Mouse (Mus musculus): ENCODE measurements around the gene Lsm7. TPM values are rescaled to one million over a fixed set of nuclear protein-coding genes. Genes with fewer than 3 reads are reported as not detected.
A peak's percentile ranks its signal among the peaks of the same experiment; 100 is the strongest.

Lsm7 gene
- total and polyA plus RNA-seq, 2 experiments from 2014 or later: 249 to 299 TPM

GRCm38 (mm10) chr10:80856267-80856666 is 1.3 kb upstream of the Lsm7 start:
- WGBS: 65% methylated on average over 3 of the region's 3 CpGs
- peak; percentile 45 for TF ChIP-seq CTCF (IDR thresholded peaks at IDR 0.05)
- Histone ChIP-seq H3K4me2 (ENCODE audit: low read depth, low read length, poor library complexity, severe bottlenecking) (peak overlapping the region; percentile 95), H3K27ac (ENCODE audit: low read depth, low read length) (peak overlapping the region; percentile 43; the same call in 1 of the 2 replicates), H3K4me1 (ENCODE audit: insufficient read depth, low read length) (peaks cover 19% of the 10 kb centered on the region), H3K4me3 (ENCODE audit: low read depth, low read length) (peak overlapping the region; percentile 81), H3K9ac (replicated peaks; ENCODE audit: low read length, poor library complexity, severe bottlenecking) (peak overlapping the region; percentile 83), H3K36me3 (ENCODE audit: insufficient read depth, low read length) (peaks cover 18% of the 10 kb centered on the region), H3K27me3 (ENCODE audit: insufficient read depth, low read length) (no peaks in the 10 kb centered on the region), H3K9me3 (ENCODE audit: low read length) (no peaks in the 10 kb centered on the region)
- peak; percentile 55 for DNase-seq (ENCODE audit: low spot score)
- peak; percentile 28; the same call in 1 of the 2 replicates for ATAC-seq (ENCODE audit: low FRiP score)

GRCm38 (mm10) chr10:80855749-80856073 is 702 bp upstream of the Lsm7 start:
- Histone ChIP-seq H3K4me2 (ENCODE audit: low read depth, low read length, poor library complexity, severe bottlenecking) (peak overlapping the region; percentile 95), H3K27ac (ENCODE audit: low read depth, low read length) (0 out of 2 replicates have a peak overlapping the region, but pooled peaks have one; percentile 87), H3K9ac (replicated peaks; ENCODE audit: low read length, poor library complexity, severe bottlenecking) (peak overlapping the region; percentile 83), H3K9me3 (ENCODE audit: low read length) (no peaks in the 10 kb centered on the region), H3K4me1 (ENCODE audit: insufficient read depth, low read length) (peaks cover 19% of the 10 kb centered on the region), H3K4me3 (ENCODE audit: low read depth, low read length) (peak overlapping the region; percentile 81), H3K27me3 (ENCODE audit: insufficient read depth, low read length) (no peaks in the 10 kb centered on the region), H3K36me3 (ENCODE audit: insufficient read depth, low read length) (peaks cover 20% of the 10 kb centered on the region)
- TF ChIP-seq CTCF (IDR thresholded peaks at IDR 0.05): no peak
- WGBS: 18% methylated on average over 11 of the region's 11 CpGs
- DNase-seq (ENCODE audit: low spot score) (no peak), ATAC-seq (ENCODE audit: low FRiP score) (no peak)

- Histone ChIP-seq H3K27me3 (ENCODE audit: insufficient read depth, low read length) (0 out of 2 replicates have a peak, but pooled peaks cover 7% of the 10 kb centered on the region), H3K4me2 (ENCODE audit: low read depth, low read length, poor library complexity, severe bottlenecking) (no peak overlapping the region), H3K4me1 (ENCODE audit: insufficient read depth, low read length) (no peaks in the 10 kb centered on the region), H3K27ac (ENCODE audit: low read depth, low read length) (no peak overlapping the region), H3K36me3 (ENCODE audit: insufficient read depth, low read length) (peaks cover 22% of the 10 kb centered on the region), H3K4me3 (ENCODE audit: low read depth, low read length) (no peak overlapping the region), H3K9me3 (ENCODE audit: low read length) (no peaks in the 10 kb centered on the region), H3K9ac (replicated peaks; ENCODE audit: low read length, poor library complexity, severe bottlenecking) (no peak overlapping the region)
- 18% methylated on average over 10 of the region's 10 CpGs for WGBS
- no peak for ATAC-seq (ENCODE audit: low FRiP score)
- no peak for TF ChIP-seq CTCF (IDR thresholded peaks at IDR 0.05)
- DNase-seq (ENCODE audit: low spot score): no peak
These were observed 6.4 kb downstream of the Lsm7 start for GRCm38 (mm10) chr10:80848571-80848970.

- H3K4me2 ChIP-seq (ENCODE audit: low read depth, low read length, poor library complexity, severe bottlenecking): no peak overlapping the region
- H3K36me3 ChIP-seq (ENCODE audit: insufficient read depth, low read length): 0 out of 2 replicates have a peak, but pooled peaks cover 2% of the 10 kb centered on the region
- H3K27ac ChIP-seq (ENCODE audit: low read depth, low read length): no peak overlapping the region
- TF ChIP-seq CTCF (IDR thresholded peaks at IDR 0.05): no peak
- no peaks in the 10 kb centered on the region for H3K9me3 ChIP-seq (ENCODE audit: low read length)
- H3K4me1 ChIP-seq (ENCODE audit: insufficient read depth, low read length): no peaks in the 10 kb centered on the region
- ATAC-seq (ENCODE audit: low FRiP score) (no peak), DNase-seq (ENCODE audit: low spot score) (no peak)
- WGBS: 80% methylated on average over 12 of the region's 12 CpGs
- no peak overlapping the region for H3K9ac ChIP-seq (replicated peaks; ENCODE audit: low read length, poor library complexity, severe bottlenecking)
- no peak overlapping the region for H3K4me3 ChIP-seq (ENCODE audit: low read depth, low read length)
- peaks cover 7% of the 10 kb centered on the region; the same call in 1 of the 2 replicates for H3K27me3 ChIP-seq (ENCODE audit: insufficient read depth, low read length)
These were observed 9.3 kb downstream of the Lsm7 start for GRCm38 (mm10) chr10:80845732-80846131.

- DNase-seq (ENCODE audit: low spot score) (no peak), ATAC-seq (ENCODE audit: low FRiP score) (no peak)
- no peak overlapping the region for H3K4me2 ChIP-seq (ENCODE audit: low read depth, low read length, poor library complexity, severe bottlenecking)
- no peak overlapping the region for H3K27ac ChIP-seq (ENCODE audit: low read depth, low read length)
- 0 out of 2 replicates have a peak, but pooled peaks cover 2% of the 10 kb centered on the region for H3K36me3 ChIP-seq (ENCODE audit: insufficient read depth, low read length)
- H3K9me3 ChIP-seq (ENCODE audit: low read length): no peaks in the 10 kb centered on the region
- TF ChIP-seq CTCF (IDR thresholded peaks at IDR 0.05): no peak
- H3K4me3 ChIP-seq (ENCODE audit: low read depth, low read length): no peak overlapping the region
- peaks cover 7% of the 10 kb centered on the region; the same call in 1 of the 2 replicates for H3K27me3 ChIP-seq (ENCODE audit: insufficient read depth, low read length)
- WGBS: 51% methylated on average over 8 of the region's 8 CpGs
- no peaks in the 10 kb centered on the region for H3K4me1 ChIP-seq (ENCODE audit: insufficient read depth, low read length)
- H3K9ac ChIP-seq (replicated peaks; ENCODE audit: low read length, poor library complexity, severe bottlenecking): no peak overlapping the region
These were observed 9.8 kb downstream of the Lsm7 start for GRCm38 (mm10) chr10:80845055-80845693.

- Histone ChIP-seq H3K4me3 (ENCODE audit: low read depth, low read length) (peak within 1 kb of the TSS; percentile 70), H3K36me3 (ENCODE audit: insufficient read depth, low read length) (no peaks in the 10 kb centered on the region), H3K27me3 (ENCODE audit: insufficient read depth, low read length) (peaks cover 7% of the 10 kb centered on the region; the same call in 1 of the 2 replicates), H3K9ac (replicated peaks; ENCODE audit: low read length, poor library complexity, severe bottlenecking) (peak within 1 kb of the TSS; percentile 86), H3K27ac (ENCODE audit: low read depth, low read length) (no peak within 1 kb of the TSS), H3K4me1 (ENCODE audit: insufficient read depth, low read length) (no peaks in the 10 kb centered on the region), H3K4me2 (ENCODE audit: low read depth, low read length, poor library complexity, severe bottlenecking) (peak within 1 kb of the TSS; percentile 86), H3K9me3 (ENCODE audit: low read length) (no peaks in the 10 kb centered on the region)
- peak; percentile 68 for DNase-seq (ENCODE audit: low spot score)
- ATAC-seq (ENCODE audit: low FRiP score): peak; percentile 63
- WGBS: 4% methylated on average over 40 of the region's 51 CpGs
- no peak for TF ChIP-seq CTCF (IDR thresholded peaks at IDR 0.05)
These were observed 11.0 kb downstream of the Lsm7 start, which contains the start of gene Lingo3 for GRCm38 (mm10) chr10:80843931-80844547. Gene Lingo3 (minus strand): TSS chr10:80844039.
